Comparison of ENCODE assay signal across 21 mouse cellular contexts in genomic region chr9:48724733-48725132, GRCm38 (mm10).
DNase-seq lines count a peak whose midpoint lies in the region; ATAC-seq and TF ChIP-seq lines count a peak whose summit lies in the region.
"Had no signal": no experiment of that assay in that cellular context is flagged by ENCODE, and none has a peak within 500 bp of the region (broad histone marks: within the 10 kb centered on the region; RNA-seq: fewer than 3 reads in every experiment).

No protein-coding gene starts in this region.

- TF ChIP-seq CTCF in left cerebral cortex, adult 2 months (IDR thresholded peaks at IDR 0.05), result no peak

- WGBS in heart, embryonic 15.5 days, result 59% methylated on average over 3 of the region's 3 CpGs
- 39% methylated on average over 3 of the region's 3 CpGs for WGBS in heart, embryonic 11.5 days (ENCODE audit: insufficient replicate concordance)
- WGBS in lung, embryonic 16.5 days, result 55% methylated on average over 3 of the region's 3 CpGs

- no peaks in the 10 kb centered on the region for H3K27me3 ChIP-seq in heart, embryonic 15.5 days
- no peaks in the 10 kb centered on the region for H3K27me3 ChIP-seq in heart, embryonic 11.5 days (ENCODE audit: control insufficient read depth, insufficient read depth, low read length)
- H3K27me3 ChIP-seq in lung, embryonic 16.5 days (ENCODE audit: control insufficient read depth, insufficient read depth, low read depth, low read length), result no peaks in the 10 kb centered on the region
- H3K27me3 ChIP-seq: forebrain, embryonic 12.5 days; hindbrain, embryonic 12.5 days had no signal

- H3K4me1 ChIP-seq in heart, embryonic 15.5 days (replicated peaks), result peaks cover 53% of the 10 kb centered on the region
- peaks cover 34% of the 10 kb centered on the region for H3K4me1 ChIP-seq in heart, embryonic 11.5 days (ENCODE audit: control insufficient read depth, insufficient read depth, low read length)
- peaks cover 38% of the 10 kb centered on the region for H3K4me1 ChIP-seq in lung, embryonic 16.5 days (replicated peaks; ENCODE audit: control insufficient read depth, insufficient read depth, low read length)

- no peak overlapping the region; the same call in 1 of the 2 replicates for H3K9ac ChIP-seq in heart, embryonic 15.5 days
- H3K9ac ChIP-seq in heart, embryonic 11.5 days (ENCODE audit: low read depth, low read length), result no peak overlapping the region
- H3K9ac ChIP-seq in lung, embryonic 16.5 days (ENCODE audit: low read length), result no peak overlapping the region
- H3K9ac ChIP-seq: embryonic facial prominence, embryonic 13.5 days; forebrain, embryonic 12.5 days; hindbrain, embryonic 12.5 days had no signal

- H3K27ac ChIP-seq in heart, embryonic 15.5 days, result peak overlapping the region; percentile 97; the same call in 1 of the 2 replicates
- no peak overlapping the region for H3K27ac ChIP-seq in heart, embryonic 11.5 days (ENCODE audit: low read depth, low read length)
- peak overlapping the region; percentile 68 for H3K27ac ChIP-seq in left cerebral cortex, adult 2 months
- peak overlapping the region; percentile 56; the same call in 1 of the 2 replicates for H3K27ac ChIP-seq in lung, embryonic 16.5 days (ENCODE audit: low read length)
- H3K27ac ChIP-seq: embryonic facial prominence, embryonic 13.5 days; forebrain, embryonic 12.5 days; hindbrain, embryonic 12.5 days had no signal

- H3K36me3 ChIP-seq in heart, embryonic 15.5 days, result no peaks in the 10 kb centered on the region
- no peaks in the 10 kb centered on the region for H3K36me3 ChIP-seq in heart, embryonic 11.5 days (ENCODE audit: control insufficient read depth, insufficient read depth, low read length)
- H3K36me3 ChIP-seq in lung, embryonic 16.5 days (ENCODE audit: control insufficient read depth, insufficient read depth, low read length), result no peaks in the 10 kb centered on the region
- H3K36me3 ChIP-seq: embryonic facial prominence, embryonic 13.5 days; forebrain, embryonic 12.5 days; heart, embryonic 10.5 days; hindbrain, embryonic 12.5 days had no signal

- DNase-seq in left cerebral cortex, adult 2 months (ENCODE audit: extremely low spot score in 1 of 2, low spot score in 2 of 2), result no peak
- DNase-seq in left cerebral cortex, postnatal 25 days (ENCODE audit: low spot score in 2 of 2), result no peak
- DNase-seq in lung, postnatal 4 days, result no peak
- DNase-seq in adrenal gland, adult 2 months, result no peak
- DNase-seq: adrenal gland, adult 8-10 months; adrenal gland, postnatal 36 days; cerebellum, adult 11 months; cerebellum, adult 9-10 months; cerebellum, postnatal 25 days; gastrocnemius, postnatal 14 days; heart, postnatal 4 days had no signal

- ATAC-seq in heart, embryonic 15.5 days (replicated peaks; ENCODE audit: insufficient number of reproducible peaks, insufficient read depth, low FRiP score, low read depth), result no peak
- no peak for ATAC-seq in heart, embryonic 11.5 days (replicated peaks; ENCODE audit: insufficient number of reproducible peaks, low FRiP score, low TSS enrichment)
- no peak for ATAC-seq in lung, embryonic 16.5 days (ENCODE audit: low read depth)
- ATAC-seq: forebrain, embryonic 16.5 days; hindbrain, embryonic 16.5 days; inflammation-experienced regulatory T-cells, adult 6 months had no signal

- no peaks in the 10 kb centered on the region for H3K9me3 ChIP-seq in heart, embryonic 15.5 days (replicated peaks)
- no peaks in the 10 kb centered on the region for H3K9me3 ChIP-seq in heart, embryonic 11.5 days (replicated peaks; ENCODE audit: control insufficient read depth, low read length)
- H3K9me3 ChIP-seq in lung, embryonic 16.5 days (ENCODE audit: control insufficient read depth, low read length), result no peaks in the 10 kb centered on the region
- H3K9me3 ChIP-seq: embryonic facial prominence, embryonic 13.5 days; forebrain, embryonic 12.5 days; heart, embryonic 10.5 days; hindbrain, embryonic 12.5 days had no signal

- no peak overlapping the region for H3K4me2 ChIP-seq in heart, embryonic 15.5 days
- H3K4me2 ChIP-seq in heart, embryonic 11.5 days, result no peak overlapping the region
- no peak overlapping the region for H3K4me2 ChIP-seq in lung, embryonic 16.5 days (ENCODE audit: low read depth, low read length)
- H3K4me2 ChIP-seq: embryonic facial prominence, embryonic 13.5 days; forebrain, embryonic 12.5 days; hindbrain, embryonic 12.5 days had no signal

- intact Hi-C loops in left cerebral cortex, adult 2 months (cut with DNase I), result loop anchor here (5.0 kb wide), 1 partner anchor 77 kb away; no protein-coding TSS in a partner anchor
- intact Hi-C loops in left cerebral cortex, postnatal 25 days (cut with DNase I), result loop anchor here (5.0 kb wide), 4 partner anchors 43 to 113 kb away; partner anchors contain the start of gene Zbtb16

- H3K4me3 ChIP-seq in heart, embryonic 15.5 days, result no peak overlapping the region
- H3K4me3 ChIP-seq in heart, embryonic 11.5 days (ENCODE audit: low read depth, low read length), result no peak overlapping the region
- no peak overlapping the region for H3K4me3 ChIP-seq in left cerebral cortex, adult 2 months
- no peak overlapping the region for H3K4me3 ChIP-seq in lung, embryonic 16.5 days (ENCODE audit: low read length)
- H3K4me3 ChIP-seq: embryonic facial prominence, embryonic 13.5 days; forebrain, embryonic 12.5 days; heart, embryonic 10.5 days; hindbrain, embryonic 12.5 days had no signal
